Mouse (Mus musculus): ENCODE data around the gene Dapk2. TPM values are rescaled to one million over a fixed set of nuclear protein-coding genes. Genes with fewer than 3 reads are reported as not detected.

The Dapk2 gene
- polyA plus RNA-seq, 1 experiment from 2014 or later, result 4.8 TPM

DNA sequence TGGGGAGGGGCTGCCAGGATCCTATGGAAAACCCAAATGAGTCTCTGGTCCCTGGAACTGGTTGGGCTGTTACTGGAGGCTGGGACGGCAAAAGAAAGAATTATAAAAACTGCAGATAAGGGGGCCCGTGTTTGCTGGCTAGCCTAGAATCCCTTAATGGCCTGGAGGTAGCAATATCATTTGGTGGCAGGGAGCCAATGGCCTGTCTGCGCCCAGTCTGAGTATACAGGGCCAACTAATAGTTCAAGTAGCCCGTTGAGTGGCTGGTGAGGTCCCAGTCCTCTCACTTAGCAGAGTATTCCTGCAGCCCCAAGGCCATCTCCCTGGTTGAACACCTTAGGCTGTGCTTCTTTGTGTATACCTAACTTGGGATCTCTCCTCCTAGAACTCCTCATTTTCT, 83.7 kb downstream of the Dapk2 start:
- H3K36me3 ChIP-seq, result no peaks in the 10 kb centered on the region
- H3K27me3 ChIP-seq, result no peaks in the 10 kb centered on the region
- no peak for ATAC-seq (replicated peaks; ENCODE audit: low FRiP score)
- no peak overlapping the region for H3K4me3 ChIP-seq (replicated peaks)
- no peak overlapping the region for H3K27ac ChIP-seq
- no peaks in the 10 kb centered on the region for H3K9me3 ChIP-seq (replicated peaks)
- H3K9ac ChIP-seq, result no peak overlapping the region
- 77% methylated on average over 4 of the region's 4 CpGs for WGBS
- H3K4me2 ChIP-seq, result no peak overlapping the region
- H3K4me1 ChIP-seq, result peaks cover 27% of the 10 kb centered on the region

DNA sequence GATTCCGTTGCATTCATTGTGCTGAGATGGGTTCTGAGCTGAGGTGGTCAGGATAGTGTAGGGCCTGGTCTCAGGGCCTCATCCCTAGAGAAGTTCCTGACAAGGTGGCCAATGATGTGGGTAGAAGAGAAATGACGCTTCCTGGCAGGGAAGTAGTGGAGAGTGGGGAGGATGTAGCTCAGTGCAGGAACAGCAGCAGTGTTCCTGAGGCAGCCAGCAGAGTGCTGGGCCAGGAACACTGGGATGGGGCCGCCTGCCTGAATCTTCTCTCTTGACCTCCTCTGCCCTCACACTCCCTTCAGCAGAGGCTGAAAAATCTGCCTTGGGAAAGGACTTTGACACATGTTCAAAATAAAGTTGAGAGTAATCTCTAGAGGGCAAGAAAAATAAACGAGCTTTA, 85.2 kb downstream of the Dapk2 start:
- WGBS, result 57% methylated on average over 4 of the region's 4 CpGs
- Histone ChIP-seq H3K9me3 (replicated peaks) (no peaks in the 10 kb centered on the region), H3K4me3 (replicated peaks) (no peak overlapping the region), H3K4me1 (peaks cover 27% of the 10 kb centered on the region), H3K27ac (no peak overlapping the region), H3K27me3 (no peaks in the 10 kb centered on the region), H3K9ac (no peak overlapping the region), H3K36me3 (no peaks in the 10 kb centered on the region), H3K4me2 (no peak overlapping the region)
- ATAC-seq (replicated peaks; ENCODE audit: low FRiP score), result no peak

- H3K27me3 ChIP-seq, result no peaks in the 10 kb centered on the region
- H3K36me3 ChIP-seq, result no peaks in the 10 kb centered on the region
- ATAC-seq (replicated peaks; ENCODE audit: low FRiP score), result no peak
- H3K27ac ChIP-seq, result no peak overlapping the region
- no peak overlapping the region for H3K9ac ChIP-seq
- 91% methylated on average over 5 of the region's 5 CpGs for WGBS
- H3K4me2 ChIP-seq, result no peak overlapping the region
- H3K4me1 ChIP-seq, result peaks cover 26% of the 10 kb centered on the region
- no peak overlapping the region for H3K4me3 ChIP-seq (replicated peaks)
- H3K9me3 ChIP-seq (replicated peaks), result no peaks in the 10 kb centered on the region
Observed at GRCm38 (mm10) chr9:66244079-66244478, 86.1 kb downstream of the Dapk2 start.

- no peak for ATAC-seq (replicated peaks; ENCODE audit: low FRiP score)
- H3K4me1 ChIP-seq, result peaks cover 15% of the 10 kb centered on the region
- H3K9me3 ChIP-seq (replicated peaks), result no peaks in the 10 kb centered on the region
- no peak overlapping the region for H3K27ac ChIP-seq
- no peaks in the 10 kb centered on the region for H3K27me3 ChIP-seq
- no peaks in the 10 kb centered on the region for H3K36me3 ChIP-seq
- no peak overlapping the region for H3K9ac ChIP-seq
- 32% methylated on average over 4 of the region's 4 CpGs for WGBS
- H3K4me3 ChIP-seq (replicated peaks), result no peak overlapping the region
- no peak overlapping the region for H3K4me2 ChIP-seq
Observed at GRCm38 (mm10) chr9:66245707-66246106, 87.7 kb downstream of the Dapk2 start.

DNA sequence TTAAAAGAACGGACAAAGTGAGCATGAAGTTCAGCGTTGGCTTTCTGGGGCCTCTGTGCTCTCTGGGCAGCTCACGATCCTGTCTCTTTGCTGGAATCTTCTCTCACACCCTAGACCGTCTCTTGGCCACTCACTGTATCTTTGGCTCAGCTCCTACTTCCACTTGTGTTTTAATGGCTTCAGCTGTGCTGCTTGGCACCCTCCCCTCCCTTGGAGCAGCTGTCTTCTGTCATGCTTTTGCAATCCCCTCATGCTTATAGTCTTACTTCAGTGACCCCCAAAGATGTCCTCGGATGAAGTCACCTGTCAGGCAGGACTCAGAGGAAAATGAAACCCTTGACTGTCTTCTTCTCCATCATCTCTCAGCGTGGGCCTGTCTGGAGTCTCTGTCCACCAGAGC, 91.3 kb downstream of the Dapk2 start:
- WGBS, result 74% methylated on average over 6 of the region's 6 CpGs
- Histone ChIP-seq H3K27ac (no peak overlapping the region), H3K9ac (no peak overlapping the region), H3K4me2 (no peak overlapping the region), H3K4me3 (replicated peaks) (no peak overlapping the region), H3K4me1 (peaks cover 23% of the 10 kb centered on the region), H3K9me3 (replicated peaks) (no peaks in the 10 kb centered on the region), H3K27me3 (no peaks in the 10 kb centered on the region), H3K36me3 (no peaks in the 10 kb centered on the region)
- ATAC-seq (replicated peaks; ENCODE audit: low FRiP score), result no peak

DNA sequence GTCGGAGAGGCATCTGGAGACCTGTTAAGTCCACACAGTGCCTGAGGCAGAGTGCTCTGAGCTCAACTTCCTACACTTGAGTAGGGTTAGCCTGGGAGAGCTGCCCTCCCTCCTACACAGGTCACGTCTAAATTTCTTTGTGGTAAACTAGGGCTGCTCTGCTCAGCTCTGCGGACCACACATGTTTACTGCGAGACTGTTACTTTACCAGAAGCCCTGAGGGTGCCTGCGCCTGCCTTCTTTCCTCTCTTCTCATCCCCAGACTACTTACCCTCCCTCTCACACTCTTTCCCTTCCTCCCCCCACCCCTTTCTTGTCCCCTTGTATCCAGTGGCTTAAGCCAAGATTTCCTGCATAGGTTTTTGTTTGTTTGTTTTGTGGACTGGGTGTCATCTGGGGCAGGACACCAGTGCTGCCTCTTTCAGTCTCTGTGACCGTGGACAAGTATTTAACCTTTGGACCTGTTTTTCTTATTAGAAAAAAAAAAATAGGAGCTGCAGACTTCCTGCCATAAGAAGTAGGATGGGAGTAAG, 93.2 kb downstream of the Dapk2 start:
- no peaks in the 10 kb centered on the region for H3K27me3 ChIP-seq
- ATAC-seq (replicated peaks; ENCODE audit: low FRiP score), result peak; percentile 75; the same call in 1 of the 2 replicates
- no peak overlapping the region for H3K9ac ChIP-seq
- H3K9me3 ChIP-seq (replicated peaks), result no peaks in the 10 kb centered on the region
- peak overlapping the region; percentile 60 for H3K27ac ChIP-seq
- H3K36me3 ChIP-seq, result no peaks in the 10 kb centered on the region
- H3K4me2 ChIP-seq, result no peak overlapping the region
- no peak overlapping the region for H3K4me3 ChIP-seq (replicated peaks)
- WGBS, result 6% methylated on average over 6 of the region's 6 CpGs
- H3K4me1 ChIP-seq, result peaks cover 18% of the 10 kb centered on the region

DNA sequence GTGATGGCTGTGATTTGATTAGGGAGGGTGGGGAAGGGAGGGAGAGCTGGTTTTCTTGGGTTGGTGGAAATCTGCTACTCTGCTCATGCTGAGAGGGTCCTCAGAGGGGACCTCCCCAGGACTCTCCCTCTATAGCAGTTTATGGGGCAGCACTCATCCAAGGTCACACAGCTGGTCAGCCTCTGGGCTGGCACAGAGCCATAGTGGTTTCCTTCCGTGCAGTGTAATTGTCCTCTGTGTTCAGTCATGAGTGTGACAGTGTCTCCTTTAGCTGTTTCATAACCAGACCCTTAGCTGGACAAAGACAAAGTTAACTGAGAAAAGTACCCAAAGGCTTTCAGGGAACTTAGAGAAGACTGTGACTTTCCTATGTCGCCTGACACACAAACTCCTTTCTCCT, 103.7 kb downstream of the Dapk2 start:
- 79% methylated on average over 2 of the region's 2 CpGs for WGBS

GRCm38 (mm10) chr9:66263701-66264100, 105.7 kb downstream of the Dapk2 start:
- Histone ChIP-seq H3K9ac (no peak overlapping the region), H3K4me3 (replicated peaks) (no peak overlapping the region), H3K9me3 (replicated peaks) (no peaks in the 10 kb centered on the region), H3K4me1 (no peaks in the 10 kb centered on the region), H3K27me3 (no peaks in the 10 kb centered on the region), H3K4me2 (no peak overlapping the region), H3K36me3 (no peaks in the 10 kb centered on the region), H3K27ac (no peak overlapping the region)
- no peak for ATAC-seq (replicated peaks; ENCODE audit: low FRiP score)
- WGBS, result 86% methylated on average over 2 of the region's 2 CpGs

More for the DNA sequence above, 103.7 kb downstream of the Dapk2 start:
- Histone ChIP-seq H3K27me3 (no peaks in the 10 kb centered on the region), H3K27ac (no peak overlapping the region), H3K4me2 (no peak overlapping the region), H3K4me3 (replicated peaks) (no peak overlapping the region), H3K36me3 (no peaks in the 10 kb centered on the region), H3K4me1 (no peaks in the 10 kb centered on the region), H3K9me3 (replicated peaks) (no peaks in the 10 kb centered on the region), H3K9ac (no peak overlapping the region)
- no peak for ATAC-seq (replicated peaks; ENCODE audit: low FRiP score)

- WGBS, result 30% methylated on average over 2 of the region's 2 CpGs
- H3K4me2 ChIP-seq, result no peak overlapping the region
- H3K36me3 ChIP-seq, result no peaks in the 10 kb centered on the region
- H3K4me3 ChIP-seq (replicated peaks), result no peak overlapping the region
- no peak overlapping the region for H3K9ac ChIP-seq
- no peaks in the 10 kb centered on the region for H3K27me3 ChIP-seq
- no peaks in the 10 kb centered on the region for H3K4me1 ChIP-seq
- H3K9me3 ChIP-seq (replicated peaks), result no peaks in the 10 kb centered on the region
- ATAC-seq (replicated peaks; ENCODE audit: low FRiP score), result no peak
- no peak overlapping the region for H3K27ac ChIP-seq
Observed at GRCm38 (mm10) chr9:66265645-66266044, 107.6 kb downstream of the Dapk2 start.

- Histone ChIP-seq H3K27ac (no peak overlapping the region), H3K4me3 (replicated peaks) (no peak overlapping the region), H3K4me2 (no peak overlapping the region), H3K36me3 (no peaks in the 10 kb centered on the region), H3K27me3 (no peaks in the 10 kb centered on the region), H3K9ac (no peak overlapping the region), H3K9me3 (replicated peaks) (no peaks in the 10 kb centered on the region), H3K4me1 (no peaks in the 10 kb centered on the region)
- WGBS, result 77% methylated on average over 5 of the region's 5 CpGs
- ATAC-seq (replicated peaks; ENCODE audit: low FRiP score), result no peak
Observed at GRCm38 (mm10) chr9:66266237-66267170, 108.5 kb downstream of the Dapk2 start.

GRCm38 (mm10) chr9:66268804-66269203, 110.8 kb downstream of the Dapk2 start:
- Histone ChIP-seq H3K9ac (no peak overlapping the region), H3K27me3 (no peaks in the 10 kb centered on the region), H3K4me3 (replicated peaks) (no peak overlapping the region), H3K9me3 (replicated peaks) (no peaks in the 10 kb centered on the region), H3K4me1 (no peaks in the 10 kb centered on the region), H3K4me2 (no peak overlapping the region), H3K27ac (no peak overlapping the region), H3K36me3 (no peaks in the 10 kb centered on the region)
- WGBS, result 82% methylated on average over 4 of the region's 4 CpGs
- ATAC-seq (replicated peaks; ENCODE audit: low FRiP score), result no peak

- Histone ChIP-seq H3K9ac (no peak overlapping the region), H3K4me2 (no peak overlapping the region), H3K36me3 (no peaks in the 10 kb centered on the region), H3K27me3 (no peaks in the 10 kb centered on the region), H3K4me1 (peaks cover 8% of the 10 kb centered on the region), H3K27ac (no peak overlapping the region), H3K9me3 (replicated peaks) (no peaks in the 10 kb centered on the region), H3K4me3 (replicated peaks) (no peak overlapping the region)
- no peak for ATAC-seq (replicated peaks; ENCODE audit: low FRiP score)
- 64% methylated on average over 4 of the region's 4 CpGs for WGBS
Observed at GRCm38 (mm10) chr9:66270038-66270437, 112.0 kb downstream of the Dapk2 start.

Data from kidney, embryonic 15.5 days (tissue).